Mouse (Mus musculus): ENCODE data around the gene Zfp710.

GRCm38 (mm10) chr7:80116158-80116557 is 91.5 kb downstream of the Zfp710 start:
- TF ChIP-seq POLR2A (IDR thresholded peaks at IDR 0.05; ENCODE audit: extremely low read depth, insufficient read depth, low read length) (no peak), CTCF (IDR thresholded peaks at IDR 0.05; ENCODE audit: low read depth, low read length) (no peak)
